Mouse (Mus musculus): ENCODE measurements at regions not wholly inside any gene's neighbourhood (a gene's known extent, or its start where the extent isn't known, plus 50 kb on each side); places are given as distances from the start of the nearest gene placed in this dataset.

- peak; percentile 12 to 29 for DNase-seq
Measured at GRCm38 (mm10) chr4:32153356-32153755, 85.2 kb upstream of the Bach2 start.

GRCm38 (mm10) chr4:32156965-32157364 lies 81.6 kb upstream of the Bach2 start:
- DNase-seq = no peak

- DNase-seq = no peak
Measured at GRCm38 (mm10) chr4:32158451-32158850, 80.2 kb upstream of the Bach2 start.

GRCm38 (mm10) chr4:32158886-32159285 lies 79.7 kb upstream of the Bach2 start:
- no peak for DNase-seq

GRCm38 (mm10) chr4:32160815-32161214 lies 77.8 kb upstream of the Bach2 start:
- no peak for DNase-seq

- DNase-seq = no peak
Measured at GRCm38 (mm10) chr4:32161871-32162656, 76.5 kb upstream of the Bach2 start.

GRCm38 (mm10) chr4:32162694-32163240 lies 75.8 kb upstream of the Bach2 start:
- no peak for DNase-seq

- DNase-seq = no peak
Measured at GRCm38 (mm10) chr4:32164081-32164641, 74.4 kb upstream of the Bach2 start.

GRCm38 (mm10) chr4:32164736-32165241 lies 73.8 kb upstream of the Bach2 start:
- no peak for DNase-seq

GRCm38 (mm10) chr4:32165918-32166528 lies 72.6 kb upstream of the Bach2 start:
- no peak for DNase-seq

GRCm38 (mm10) chr4:32167151-32167550 lies 71.5 kb upstream of the Bach2 start:
- no peak for DNase-seq

GRCm38 (mm10) chr4:32170106-32170459 lies 68.5 kb upstream of the Bach2 start:
- no peak for DNase-seq

GRCm38 (mm10) chr4:32170460-32171192 lies 68.0 kb upstream of the Bach2 start:
- DNase-seq = no peak

- no peak for DNase-seq
Measured at GRCm38 (mm10) chr4:32171291-32171690, 67.3 kb upstream of the Bach2 start.

GRCm38 (mm10) chr4:32172992-32173391 lies 65.6 kb upstream of the Bach2 start:
- no peak for DNase-seq

- DNase-seq = no peak
Measured at GRCm38 (mm10) chr4:32174771-32175170, 63.8 kb upstream of the Bach2 start.

- no peak for DNase-seq
Measured at GRCm38 (mm10) chr4:32175231-32175630, 63.4 kb upstream of the Bach2 start.

GRCm38 (mm10) chr4:32175853-32176448 lies 62.7 kb upstream of the Bach2 start:
- DNase-seq = no peak

- DNase-seq = no peak
Measured at GRCm38 (mm10) chr4:32176449-32177135, 62.0 kb upstream of the Bach2 start.

GRCm38 (mm10) chr4:32177933-32178639 lies 60.5 kb upstream of the Bach2 start:
- DNase-seq = no peak

- peak; percentile 47 to 66 for DNase-seq
Measured at GRCm38 (mm10) chr4:32179707-32180241, 58.8 kb upstream of the Bach2 start.

Measured in kidney, adult 8-10 months (tissue).